Mouse (Mus musculus) heart, postnatal 0 days (tissue): ENCODE measurements around the gene Tmem50b. TPM values are rescaled to one million over a fixed set of nuclear protein-coding genes. Genes with fewer than 3 reads are reported as not detected.

ENCODE experiments used
- ATAC-seq: fragments of 200-750 bp; cut with Nextera tagmentation; 2 replicates; pipeline ENCODE4 v1.8.0; 2017; ENCODE audit warnings: low read depth, moderate number of reproducible peaks, moderate library complexity; ENCODE audit not compliant: insufficient read depth
- DNase-seq: peaks from one replicate; pipeline ENCODE4 v3.0.0-alpha.2; 2016; ENCODE audit warnings: low spot score
- H3K27ac ChIP-seq: fragments of 300-500 bp; sonication (generic); 2 replicates; pipeline ENCODE4 v1.5.1; 2014; ENCODE audit warnings: low read depth, mild to moderate bottlenecking
- H3K27me3 ChIP-seq: fragments of 300-500 bp; sonication (generic); 2 replicates; pipeline ENCODE4 v1.6.1; 2014; ENCODE audit warnings: low read length, mixed read lengths; ENCODE audit not compliant: control insufficient read depth, insufficient read depth
- H3K36me3 ChIP-seq: fragments of 300-500 bp; sonication (generic); replicated peaks from 2 replicates; pipeline ENCODE4 v1.6.1; 2014; ENCODE audit warnings: low read length, mixed read lengths; ENCODE audit not compliant: control insufficient read depth, insufficient read depth
- H3K4me1 ChIP-seq: fragments of 300-500 bp; sonication (generic); 2 replicates; pipeline ENCODE4 v1.6.1; 2014; ENCODE audit warnings: antibody characterized with exemption; ENCODE audit not compliant: control insufficient read depth, insufficient read depth
- H3K4me2 ChIP-seq: fragments of 300-500 bp; sonication (generic); 2 replicates; pipeline ENCODE4 v1.6.1; 2014; ENCODE audit warnings: low read depth, mild to moderate bottlenecking, low read length, moderate library complexity
- H3K4me3 ChIP-seq: fragments of 300-500 bp; sonication (generic); 2 replicates; pipeline ENCODE4 v1.5.1; 2014; ENCODE audit warnings: low read depth, low read length
- H3K9ac ChIP-seq: fragments of 300-500 bp; sonication (generic); replicated peaks from 2 replicates; pipeline ENCODE4 v1.6.1; 2014; ENCODE audit warnings: low read depth, low read length, mixed read lengths
- H3K9me3 ChIP-seq: fragments of 300-500 bp; sonication (generic); replicated peaks from 2 replicates; pipeline ENCODE4 v1.6.1; 2016; ENCODE audit warnings: low read length; ENCODE audit not compliant: control insufficient read depth
- CTCF ChIP-seq: IDR thresholded peaks from 2 replicates; pipeline ENCODE4 v1.5.1; 2016; ENCODE audit warnings: antibody characterized with exemption, control low read depth, low read depth
- EP300 ChIP-seq: IDR thresholded peaks from 2 replicates; pipeline ENCODE4 v1.6.1; 2016; ENCODE audit warnings: antibody characterized with exemption, low read depth
- WGBS: fragments of 180-500 bp; shearing (Covaris S2); extraction: QIAGEN DNeasy Blood & Tissue Kit; methylation state at CpG from one replicate; pipeline ENCODE4 v1.1.7; 2014; 5-methylcytosine and 5-hydroxymethylcytosine counted together
- polyA plus RNA-seq: library from polyadenylated mRNA; unstranded; fragments of >200 nt; fragmentation: Nextera tagmentation; extraction: Ambion mirVana; gene quantifications from 2 replicates; pipeline ENCODE4 v1.2.1, GENCODE M21; 2015
- total RNA-seq: library from RNA; depleted of rRNA; stranded (reverse); fragments of >200 nt; gene quantifications from 2 replicates; pipeline ENCODE4 v1.2.3, GENCODE M21; 2014; ENCODE audit warnings: low replicate concordance

Tmem50b gene
- total and polyA plus RNA-seq, 2 experiments from 2014 or later, result 51.1 to 62.6 TPM

DNA sequence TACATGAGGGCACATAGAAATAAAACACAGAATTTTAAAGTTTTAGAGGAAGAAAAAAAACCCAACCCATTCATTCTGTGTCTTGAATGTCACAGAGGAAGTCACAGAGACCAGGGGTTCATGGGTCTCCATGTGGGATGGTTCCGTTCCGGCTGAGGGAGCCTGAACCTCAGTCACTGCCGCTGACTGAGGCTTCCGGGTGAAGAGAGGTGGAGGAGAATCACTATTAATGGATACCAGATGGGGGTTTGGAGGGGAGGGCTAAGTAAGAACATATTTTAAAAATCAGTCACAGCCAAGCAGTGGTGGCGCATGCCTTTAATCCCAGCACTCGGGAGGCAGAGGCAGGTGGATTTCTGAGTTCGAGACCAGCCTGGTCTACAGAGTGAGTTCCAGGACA is 40.4 kb downstream of the Tmem50b start:
- Histone ChIP-seq H3K4me3 (no peak overlapping the region), H3K9ac (no peak overlapping the region), H3K9me3 (no peaks in the 10 kb centered on the region), H3K4me2 (no peak overlapping the region), H3K27me3 (no peaks in the 10 kb centered on the region), H3K27ac (no peak overlapping the region), H3K36me3 (peaks cover 60% of the 10 kb centered on the region), H3K4me1 (peaks cover 28% of the 10 kb centered on the region)
- DNase-seq, result no peak
- ATAC-seq, result no peak
- TF ChIP-seq EP300 (no peak), CTCF (no peak)
- WGBS, result 85% methylated on average over 7 of the region's 7 CpGs

DNA sequence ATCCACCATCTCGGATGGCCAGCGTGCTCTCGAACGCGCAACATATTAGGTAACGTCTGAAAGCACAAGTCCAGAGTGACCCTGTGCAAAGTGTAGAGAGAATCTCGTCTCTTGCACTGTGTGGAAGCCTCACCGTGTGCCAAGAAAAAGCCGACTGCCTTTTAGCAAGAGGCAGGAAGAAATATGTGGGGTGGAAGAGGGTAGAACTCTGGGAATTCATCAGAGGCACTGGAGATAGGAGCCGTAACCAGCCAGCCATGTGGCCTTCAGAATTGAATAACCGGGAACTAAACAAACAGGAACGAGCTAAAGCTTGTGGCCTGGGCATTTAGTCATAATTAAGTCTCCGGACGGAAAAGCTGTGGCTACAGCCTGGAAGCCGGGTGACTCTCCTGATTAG is 40.9 kb downstream of the Tmem50b start:
- peak overlapping the region; percentile 26; the same call in 1 of the 2 replicates for H3K27ac ChIP-seq
- WGBS, result 66% methylated on average over 15 of the region's 15 CpGs
- H3K4me1 ChIP-seq, result peaks cover 33% of the 10 kb centered on the region
- TF ChIP-seq CTCF (no peak), EP300 (no peak)
- no peaks in the 10 kb centered on the region for H3K9me3 ChIP-seq
- ATAC-seq (no peak), DNase-seq (no peak)
- no peak overlapping the region for H3K4me3 ChIP-seq
- H3K27me3 ChIP-seq, result no peaks in the 10 kb centered on the region
- H3K4me2 ChIP-seq, result no peak overlapping the region
- H3K9ac ChIP-seq, result no peak overlapping the region
- peaks cover 54% of the 10 kb centered on the region for H3K36me3 ChIP-seq

DNA sequence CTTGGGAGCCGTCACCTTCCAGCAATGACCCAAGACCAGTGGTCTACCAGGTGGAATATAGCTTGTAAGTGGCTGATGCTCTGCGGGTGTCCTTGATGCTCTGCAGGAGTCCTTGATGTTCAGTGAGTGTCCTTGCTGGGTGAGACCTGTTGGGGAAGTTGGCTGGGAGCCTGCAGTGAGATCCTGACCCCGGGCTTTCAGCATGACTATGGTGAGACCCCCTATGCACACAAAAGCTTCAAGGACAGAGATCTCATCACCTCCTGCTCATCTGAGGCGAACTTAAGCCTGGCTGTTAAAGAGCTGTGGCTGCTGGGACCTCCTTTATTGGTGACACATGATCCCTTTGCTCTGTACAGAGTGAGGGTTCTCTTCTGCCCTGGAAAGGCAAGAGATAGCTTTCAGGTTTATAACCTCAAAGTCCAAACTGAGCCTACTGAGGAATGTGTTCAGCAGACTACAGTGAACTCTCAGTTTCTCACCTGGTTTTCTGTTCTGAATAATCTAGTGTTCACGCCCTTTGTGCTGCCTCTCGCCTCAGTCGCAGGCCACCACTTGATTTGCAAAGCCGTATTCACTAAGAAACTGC is 42.5 kb downstream of the Tmem50b start:
- Histone ChIP-seq H3K4me1 (peaks cover 42% of the 10 kb centered on the region), H3K36me3 (peaks cover 40% of the 10 kb centered on the region)
- 64% methylated on average over 8 of the region's 8 CpGs for WGBS

DNA sequence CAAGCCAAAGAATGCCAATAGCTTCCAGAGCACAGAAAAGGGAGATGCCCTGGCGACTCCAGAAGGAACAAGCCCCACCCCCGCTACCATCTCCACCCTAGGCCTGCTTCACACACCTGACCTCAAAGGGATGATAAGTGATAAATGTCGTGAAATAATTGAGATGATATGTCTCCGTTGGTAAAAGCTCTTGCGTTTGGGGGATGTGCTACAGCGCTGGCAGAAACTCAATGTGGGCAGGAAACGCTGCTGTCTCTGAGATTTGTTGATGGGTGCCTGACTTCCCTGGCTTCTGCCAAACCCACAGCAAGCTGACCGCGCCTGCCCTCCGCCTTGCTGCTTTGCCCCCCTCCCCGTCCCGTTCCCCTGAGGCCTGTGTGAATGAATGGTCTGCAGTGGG is 44.0 kb downstream of the Tmem50b start:
- ATAC-seq (no peak), DNase-seq (peak; percentile 53)
- Histone ChIP-seq H3K4me3 (no peak overlapping the region), H3K4me1 (peaks cover 55% of the 10 kb centered on the region), H3K4me2 (peak overlapping the region; percentile 43), H3K9ac (0 out of 2 replicates have a peak overlapping the region, but pooled peaks have one; percentile 17), H3K27me3 (no peaks in the 10 kb centered on the region), H3K27ac (peak overlapping the region; percentile 62), H3K36me3 (peaks cover 25% of the 10 kb centered on the region), H3K9me3 (no peaks in the 10 kb centered on the region)
- no peak for TF ChIP-seq CTCF
- no peak for TF ChIP-seq EP300
- 11% methylated on average over 12 of the region's 12 CpGs for WGBS

More for the DNA sequence above, 42.5 kb downstream of the Tmem50b start:
- DNase-seq (no peak), ATAC-seq (no peak)
- no peak overlapping the region for H3K4me2 ChIP-seq
- no peaks in the 10 kb centered on the region for H3K9me3 ChIP-seq
- no peaks in the 10 kb centered on the region for H3K27me3 ChIP-seq
- TF ChIP-seq EP300 (no peak), CTCF (no peak)
- H3K4me3 ChIP-seq, result no peak overlapping the region
- H3K9ac ChIP-seq, result no peak overlapping the region
- peak overlapping the region; percentile 62 for H3K27ac ChIP-seq

DNA sequence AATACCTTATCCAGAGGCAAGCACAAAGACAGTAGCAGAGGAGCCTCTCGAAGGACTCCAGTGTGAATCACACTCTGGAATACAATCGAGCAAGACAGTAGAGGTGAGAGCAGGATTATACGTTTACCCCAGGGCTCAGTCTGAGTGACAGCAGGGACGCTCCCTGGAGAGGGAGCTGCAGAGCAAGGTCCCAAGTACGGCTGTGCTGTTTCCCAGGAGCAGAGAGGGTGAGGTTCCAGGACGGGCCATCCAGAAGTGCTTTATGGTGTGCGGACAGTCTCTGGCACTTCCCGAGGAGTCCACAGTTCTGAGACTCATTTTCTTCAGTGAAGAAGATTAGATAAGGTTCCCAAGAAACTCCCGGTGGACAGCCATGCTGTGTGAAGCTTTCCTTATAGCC is 45.5 kb downstream of the Tmem50b start:
- DNase-seq (no peak), ATAC-seq (no peak)
- Histone ChIP-seq H3K36me3 (peaks cover 13% of the 10 kb centered on the region), H3K27ac (peak overlapping the region; percentile 71), H3K4me1 (peaks cover 60% of the 10 kb centered on the region), H3K9me3 (no peaks in the 10 kb centered on the region), H3K27me3 (no peaks in the 10 kb centered on the region), H3K9ac (no peak overlapping the region), H3K4me2 (no peak overlapping the region; the same call in 1 of the 2 replicates), H3K4me3 (no peak overlapping the region)
- 0 out of 2 replicates have a peak, but pooled peaks have one; percentile 3 for TF ChIP-seq CTCF
- TF ChIP-seq EP300, result no peak
- WGBS, result 28% methylated on average over 9 of the region's 9 CpGs

DNA sequence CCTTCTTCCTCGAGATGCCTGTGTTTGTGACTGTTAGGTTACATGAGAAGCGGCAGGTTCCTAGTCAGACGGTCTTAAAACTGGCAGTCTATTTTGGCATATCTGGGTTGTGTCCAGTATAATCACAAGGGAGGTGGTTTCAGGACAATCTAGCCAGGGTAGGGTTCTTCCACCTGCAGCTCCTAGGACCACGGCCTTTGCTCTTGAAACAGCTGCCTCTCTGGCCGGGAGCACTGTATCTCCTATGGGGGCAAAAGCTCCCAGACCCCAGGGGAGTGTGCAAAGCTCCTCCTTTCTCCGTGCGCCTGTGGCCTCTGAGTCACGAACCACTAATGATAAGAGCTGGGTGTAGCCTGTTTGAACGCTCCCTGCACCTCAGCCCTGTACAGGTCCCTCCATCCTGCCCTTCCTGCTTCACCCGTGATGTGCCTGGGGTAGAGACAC is 46.5 kb downstream of the Tmem50b start:
- 27% methylated on average over 10 of the region's 10 CpGs for WGBS
- TF ChIP-seq CTCF, result no peak
- TF ChIP-seq EP300, result no peak
- peaks cover 64% of the 10 kb centered on the region for H3K4me1 ChIP-seq
- no peak overlapping the region for H3K4me3 ChIP-seq
- H3K9me3 ChIP-seq, result no peaks in the 10 kb centered on the region
- peak; percentile 69 for DNase-seq
- H3K27me3 ChIP-seq, result no peaks in the 10 kb centered on the region
- peaks cover 13% of the 10 kb centered on the region for H3K36me3 ChIP-seq
- peak overlapping the region; percentile 43 for H3K4me2 ChIP-seq
- H3K9ac ChIP-seq, result no peak overlapping the region
- peak overlapping the region; percentile 71 for H3K27ac ChIP-seq
- peak; percentile 13; the same call in 1 of the 2 replicates for ATAC-seq
